Mouse (Mus musculus): Measurements from ENCODE around the gene Armc10.
A peak's percentile ranks its signal among the peaks of the same experiment; 100 is the strongest.
"Not testable (repeated sequence)": the region's sequence is repeated elsewhere in the genome, so short reads cannot be mapped to it uniquely, and the experiment has no call there.

The Armc10 gene

GRCm38 (mm10) chr5:21667191-21668137 is 21.9 kb downstream of the Armc10 start:
- DNase-seq = no peak

- DNase-seq = no peak
These were observed 23.7 kb downstream of the Armc10 start for GRCm38 (mm10) chr5:21669307-21669706.

GRCm38 (mm10) chr5:21672812-21673635 is 27.4 kb downstream of the Armc10 start:
- no peak for DNase-seq

GRCm38 (mm10) chr5:21673742-21674141 is 28.1 kb downstream of the Armc10 start:
- no peak for DNase-seq

GRCm38 (mm10) chr5:21675019-21675418 is 29.4 kb downstream of the Armc10 start:
- no peak for DNase-seq

- no peak for DNase-seq
These were observed 29.9 kb downstream of the Armc10 start for GRCm38 (mm10) chr5:21675494-21675893.

GRCm38 (mm10) chr5:21677939-21678338 is 32.3 kb downstream of the Armc10 start:
- DNase-seq = no peak

GRCm38 (mm10) chr5:21678363-21678762 is 32.8 kb downstream of the Armc10 start:
- DNase-seq = no peak

- no peak for DNase-seq
These were observed 34.4 kb downstream of the Armc10 start for GRCm38 (mm10) chr5:21680029-21680428.

- no peak for DNase-seq
These were observed 35.3 kb downstream of the Armc10 start for GRCm38 (mm10) chr5:21680940-21681339.

GRCm38 (mm10) chr5:21683811-21684210 is 38.2 kb downstream of the Armc10 start:
- no peak for DNase-seq

- no peak for DNase-seq
These were observed 39.4 kb downstream of the Armc10 start for GRCm38 (mm10) chr5:21685001-21685400.

GRCm38 (mm10) chr5:21687042-21687441 is 41.4 kb downstream of the Armc10 start:
- no peak for DNase-seq

GRCm38 (mm10) chr5:21692230-21692629 is 46.6 kb downstream of the Armc10 start:
- no peak for DNase-seq

- no peak for DNase-seq
These were observed 47.8 kb downstream of the Armc10 start for GRCm38 (mm10) chr5:21693372-21693870.

GRCm38 (mm10) chr5:21694854-21695490 is 49.4 kb downstream of the Armc10 start:
- no peak for DNase-seq

- DNase-seq = not testable (repeated sequence)
These were observed 53.9 kb downstream of the Armc10 start for GRCm38 (mm10) chr5:21699555-21699954.

GRCm38 (mm10) chr5:21700272-21700821 is 54.7 kb downstream of the Armc10 start:
- DNase-seq = no peak

GRCm38 (mm10) chr5:21700934-21701333 is 55.3 kb downstream of the Armc10 start:
- DNase-seq = no peak

- DNase-seq = peak; percentile 99
These were observed 55.9 kb downstream of the Armc10 start, which contains the start of gene Napepld for GRCm38 (mm10) chr5:21701351-21702008. Gene Napepld (minus strand): TSS chr5:21701396.

- no peak for DNase-seq
These were observed 56.4 kb downstream of the Armc10 start for GRCm38 (mm10) chr5:21702009-21702364.

GRCm38 (mm10) chr5:21702873-21703475 is 57.4 kb downstream of the Armc10 start:
- no peak for DNase-seq
